Mouse (Mus musculus): ENCODE measurements around the gene Smim27. TPM values are rescaled to one million over a fixed set of nuclear protein-coding genes. Genes with fewer than 3 reads are reported as not detected.
"Not testable (repeated sequence)": the region's sequence is repeated elsewhere in the genome, so short reads cannot be mapped to it uniquely, and the experiment has no call there.

The Smim27 gene
- polyA plus RNA-seq, 1 experiment from 2014 or later, result 16.9 TPM

- DNase-seq (ENCODE audit: low spot score) (peak; percentile 99), ATAC-seq (ENCODE audit: low FRiP score) (peak; percentile 95)
- peak within 1 kb of the TSS; percentile 83 for H3K4me3 ChIP-seq (replicated peaks; ENCODE audit: low read length)
- H3K9me3 ChIP-seq (ENCODE audit: control insufficient read depth, low read length), result no peaks in the 10 kb centered on the region
- H3K4me2 ChIP-seq (replicated peaks), result peak within 1 kb of the TSS; percentile 93
- H3K36me3 ChIP-seq (replicated peaks; ENCODE audit: control insufficient read depth, insufficient read depth), result peaks cover 19% of the 10 kb centered on the region
- H3K27ac ChIP-seq, result peak within 1 kb of the TSS; percentile 48; the same call in 1 of the 2 replicates
- no peaks in the 10 kb centered on the region for H3K27me3 ChIP-seq (ENCODE audit: control insufficient read depth, insufficient read depth, low read length)
- WGBS, result under 1% methylated on average over 36 of the region's 36 CpGs
- peaks cover 11% of the 10 kb centered on the region for H3K4me1 ChIP-seq (replicated peaks; ENCODE audit: control insufficient read depth, insufficient read depth, low read length)
- H3K9ac ChIP-seq, result peak within 1 kb of the TSS; percentile 89
Observed at GRCm38 (mm10) chr4:40279276-40279900, 10.0 kb downstream of the Smim27 start, which contains the start of gene Ndufb6. TSS of gene Ndufb6 (minus strand) at chr4:40279421.

GRCm38 (mm10) chr4:40285582-40285981 lies 16.2 kb downstream of the Smim27 start:
- ATAC-seq (ENCODE audit: low FRiP score), result no peak
- H3K9ac ChIP-seq, result no peak overlapping the region
- no peak overlapping the region for H3K4me3 ChIP-seq (replicated peaks; ENCODE audit: low read length)
- no peaks in the 10 kb centered on the region for H3K27me3 ChIP-seq (ENCODE audit: control insufficient read depth, insufficient read depth, low read length)
- DNase-seq (ENCODE audit: low spot score), result peak; percentile 84
- no peak overlapping the region for H3K27ac ChIP-seq
- no peak overlapping the region for H3K4me2 ChIP-seq (replicated peaks)
- H3K9me3 ChIP-seq (ENCODE audit: control insufficient read depth, low read length), result no peaks in the 10 kb centered on the region
- H3K36me3 ChIP-seq (replicated peaks; ENCODE audit: control insufficient read depth, insufficient read depth), result no peaks in the 10 kb centered on the region
- no peaks in the 10 kb centered on the region for H3K4me1 ChIP-seq (replicated peaks; ENCODE audit: control insufficient read depth, insufficient read depth, low read length)
- WGBS, result 18% methylated on average over 4 of the region's 4 CpGs

GRCm38 (mm10) chr4:40287415-40287814 lies 18.0 kb downstream of the Smim27 start:
- no peaks in the 10 kb centered on the region for H3K36me3 ChIP-seq (replicated peaks; ENCODE audit: control insufficient read depth, insufficient read depth)
- DNase-seq (ENCODE audit: low spot score) (no peak), ATAC-seq (ENCODE audit: low FRiP score) (no peak)
- no peaks in the 10 kb centered on the region for H3K9me3 ChIP-seq (ENCODE audit: control insufficient read depth, low read length)
- no peaks in the 10 kb centered on the region for H3K27me3 ChIP-seq (ENCODE audit: control insufficient read depth, insufficient read depth, low read length)
- no peak overlapping the region for H3K4me2 ChIP-seq (replicated peaks)
- WGBS, result 82% methylated on average over 6 of the region's 6 CpGs
- no peaks in the 10 kb centered on the region for H3K4me1 ChIP-seq (replicated peaks; ENCODE audit: control insufficient read depth, insufficient read depth, low read length)
- no peak overlapping the region for H3K4me3 ChIP-seq (replicated peaks; ENCODE audit: low read length)
- H3K27ac ChIP-seq, result no peak overlapping the region
- no peak overlapping the region for H3K9ac ChIP-seq

GRCm38 (mm10) chr4:40289046-40289445 lies 19.7 kb downstream of the Smim27 start:
- ATAC-seq (ENCODE audit: low FRiP score) (no peak), DNase-seq (ENCODE audit: low spot score) (no peak)
- no peaks in the 10 kb centered on the region for H3K9me3 ChIP-seq (ENCODE audit: control insufficient read depth, low read length)
- WGBS, result 97% methylated on average over 2 of the region's 2 CpGs
- no peak overlapping the region for H3K4me3 ChIP-seq (replicated peaks; ENCODE audit: low read length)
- no peak overlapping the region for H3K4me2 ChIP-seq (replicated peaks)
- no peak overlapping the region for H3K9ac ChIP-seq
- no peaks in the 10 kb centered on the region for H3K4me1 ChIP-seq (replicated peaks; ENCODE audit: control insufficient read depth, insufficient read depth, low read length)
- no peaks in the 10 kb centered on the region for H3K27me3 ChIP-seq (ENCODE audit: control insufficient read depth, insufficient read depth, low read length)
- no peaks in the 10 kb centered on the region for H3K36me3 ChIP-seq (replicated peaks; ENCODE audit: control insufficient read depth, insufficient read depth)
- no peak overlapping the region for H3K27ac ChIP-seq

- not testable (repeated sequence) for H3K4me2 ChIP-seq (replicated peaks); H3K4me1 ChIP-seq (replicated peaks; ENCODE audit: control insufficient read depth, insufficient read depth, low read length); H3K27ac ChIP-seq; H3K9ac ChIP-seq; H3K27me3 ChIP-seq (ENCODE audit: control insufficient read depth, insufficient read depth, low read length); DNase-seq (ENCODE audit: low spot score); H3K9me3 ChIP-seq (ENCODE audit: control insufficient read depth, low read length); ATAC-seq (ENCODE audit: low FRiP score); H3K36me3 ChIP-seq (replicated peaks; ENCODE audit: control insufficient read depth, insufficient read depth); H3K4me3 ChIP-seq (replicated peaks; ENCODE audit: low read length)
- whole genome bisulfite sequencing, result 96% methylated on average over 11 of the region's 11 CpGs
Observed at GRCm38 (mm10) chr4:40291511-40291910, 22.1 kb downstream of the Smim27 start.

- DNase-seq (ENCODE audit: low spot score), result no peak
- no peaks in the 10 kb centered on the region for H3K4me1 ChIP-seq (replicated peaks; ENCODE audit: control insufficient read depth, insufficient read depth, low read length)
- H3K27ac ChIP-seq, result no peak overlapping the region
- H3K4me2 ChIP-seq (replicated peaks), result no peak overlapping the region
- H3K27me3 ChIP-seq (ENCODE audit: control insufficient read depth, insufficient read depth, low read length), result no peaks in the 10 kb centered on the region
- 85% methylated on average over 5 of the region's 5 CpGs for WGBS
- ATAC-seq (ENCODE audit: low FRiP score), result no peak
- H3K4me3 ChIP-seq (replicated peaks; ENCODE audit: low read length), result no peak overlapping the region
- H3K9me3 ChIP-seq (ENCODE audit: control insufficient read depth, low read length), result no peaks in the 10 kb centered on the region
- H3K9ac ChIP-seq, result no peak overlapping the region
- no peaks in the 10 kb centered on the region for H3K36me3 ChIP-seq (replicated peaks; ENCODE audit: control insufficient read depth, insufficient read depth)
Observed at GRCm38 (mm10) chr4:40299169-40299568, 29.8 kb downstream of the Smim27 start.

- H3K4me3 ChIP-seq (replicated peaks; ENCODE audit: low read length), result no peak overlapping the region
- H3K9me3 ChIP-seq (ENCODE audit: control insufficient read depth, low read length), result no peaks in the 10 kb centered on the region
- no peak overlapping the region for H3K9ac ChIP-seq
- H3K27ac ChIP-seq, result no peak overlapping the region
- WGBS, result 15% methylated on average over 16 of the region's 16 CpGs
- H3K4me2 ChIP-seq (replicated peaks), result peak overlapping the region; percentile 42
- no peaks in the 10 kb centered on the region for H3K4me1 ChIP-seq (replicated peaks; ENCODE audit: control insufficient read depth, insufficient read depth, low read length)
- DNase-seq (ENCODE audit: low spot score), result peak; percentile 94
- no peaks in the 10 kb centered on the region for H3K36me3 ChIP-seq (replicated peaks; ENCODE audit: control insufficient read depth, insufficient read depth)
- no peaks in the 10 kb centered on the region for H3K27me3 ChIP-seq (ENCODE audit: control insufficient read depth, insufficient read depth, low read length)
- peak; percentile 87 for ATAC-seq (ENCODE audit: low FRiP score)
Observed at GRCm38 (mm10) chr4:40301076-40301789, 31.9 kb downstream of the Smim27 start.

- Histone ChIP-seq H3K4me1 (replicated peaks; ENCODE audit: control insufficient read depth, insufficient read depth, low read length) (no peaks in the 10 kb centered on the region), H3K27ac (no peak overlapping the region), H3K4me3 (replicated peaks; ENCODE audit: low read length) (no peak overlapping the region), H3K36me3 (replicated peaks; ENCODE audit: control insufficient read depth, insufficient read depth) (no peaks in the 10 kb centered on the region), H3K9me3 (ENCODE audit: control insufficient read depth, low read length) (no peaks in the 10 kb centered on the region), H3K27me3 (ENCODE audit: control insufficient read depth, insufficient read depth, low read length) (no peaks in the 10 kb centered on the region), H3K4me2 (replicated peaks) (no peak overlapping the region), H3K9ac (no peak overlapping the region)
- DNase-seq (ENCODE audit: low spot score) (no peak), ATAC-seq (ENCODE audit: low FRiP score) (no peak)
- WGBS, result 88% methylated on average over 10 of the region's 10 CpGs
Observed at GRCm38 (mm10) chr4:40302445-40303125, 33.2 kb downstream of the Smim27 start.

- Histone ChIP-seq H3K4me1 (replicated peaks; ENCODE audit: control insufficient read depth, insufficient read depth, low read length) (0 out of 2 replicates have a peak, but pooled peaks cover 3% of the 10 kb centered on the region), H3K4me2 (replicated peaks) (no peak overlapping the region), H3K4me3 (replicated peaks; ENCODE audit: low read length) (no peak overlapping the region), H3K27ac (no peak overlapping the region), H3K9me3 (ENCODE audit: control insufficient read depth, low read length) (no peaks in the 10 kb centered on the region), H3K9ac (no peak overlapping the region), H3K27me3 (ENCODE audit: control insufficient read depth, insufficient read depth, low read length) (no peaks in the 10 kb centered on the region), H3K36me3 (replicated peaks; ENCODE audit: control insufficient read depth, insufficient read depth) (no peaks in the 10 kb centered on the region)
- no peak for DNase-seq (ENCODE audit: low spot score)
- no peak for ATAC-seq (ENCODE audit: low FRiP score)
Observed at GRCm38 (mm10) chr4:40309682-40310081, 40.3 kb downstream of the Smim27 start.

Measured in hindbrain, embryonic 14.5 days (tissue).